Mouse (Mus musculus): ENCODE measurements around the gene Pard3. TPM values are rescaled to one million over a fixed set of nuclear protein-coding genes. Genes with fewer than 3 reads are reported as not detected.

Pard3 gene
- total and polyA plus RNA-seq, 3 experiments = 0.51 to 1.3 (median 0.94) TPM

DNA sequence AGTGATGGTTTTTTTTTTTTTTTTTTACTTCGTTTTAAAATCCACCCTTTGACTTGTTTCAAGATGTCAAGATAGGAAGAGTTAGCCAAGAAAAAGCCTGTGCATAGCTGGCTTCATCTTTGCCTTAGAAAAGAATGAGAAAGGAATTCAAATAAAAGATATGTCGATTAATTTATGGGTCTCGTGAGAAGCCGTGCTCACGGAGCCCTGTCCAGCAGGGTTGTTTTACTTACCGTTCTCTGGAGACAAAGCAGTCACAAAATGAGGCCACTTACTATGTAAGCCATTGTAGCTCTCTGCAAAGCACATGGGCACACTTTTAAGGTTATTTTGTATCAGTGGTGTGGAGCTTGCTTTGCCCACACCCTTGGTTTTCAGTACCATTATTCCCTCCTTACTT, 128.1 kb downstream of the Pard3 start:
- Histone ChIP-seq H3K36me3 (replicated peaks in 1 of 2; ENCODE audit: control insufficient read depth in 1 of 2, insufficient read depth in 1 of 2, low read length in 1 of 2) (no peaks in the 10 kb centered on the region), H3K4me3 (replicated peaks in 1 of 3; ENCODE audit: low read depth in 2 of 3, low read length in 2 of 3, poor library complexity in 1 of 3) (no peak overlapping the region), H3K9me3 (replicated peaks; ENCODE audit: low read length) (no peaks in the 10 kb centered on the region), H3K4me2 (ENCODE audit: insufficient read depth, low read depth, poor library complexity, severe bottlenecking) (no peak overlapping the region), H3K9ac (ENCODE audit: insufficient read depth, low read depth) (no peak overlapping the region), H3K27me3 (replicated peaks) (no peaks in the 10 kb centered on the region), H3K4me1 (ENCODE audit: control insufficient read depth in 1 of 2, insufficient read depth in 2 of 2) (peaks cover 6 to 24% of the 10 kb centered on the region in 2 experiments; a peak in 3 of 4 replicates), H3K27ac (ENCODE audit: insufficient read depth, low read depth) (no peak overlapping the region), H3K79me2 (replicated peaks; ENCODE audit: control insufficient read depth, extremely low read depth, insufficient read depth, poor library complexity, severe bottlenecking) (no peaks in the 10 kb centered on the region)
- dilution Hi-C loops (cut with MboI; ENCODE audit: extremely low pct_ligation_motif_present, extremely low pct_unique_long_range_greater_than_20kb, low sequenced_read_pairs) = no loop called here
- in situ Hi-C loops (cut with MboI; ENCODE audit: low pct_ligation_motif_present, low pct_unique_long_range_greater_than_20kb, low sequenced_read_pairs) = loop anchor here (25.0 kb wide), 2 partner anchors 220 to 1320 kb away; no protein-coding TSS in a partner anchor
- DNase-seq (ENCODE audit: extremely low read depth) = no peak
- TF ChIP-seq ZKSCAN1 (IDR thresholded peaks at IDR 0.05; ENCODE audit: borderline replicate concordance, low read depth, low read length) (no peak), BHLHE40 (IDR thresholded peaks at IDR 0.05; ENCODE audit: low read depth, low read length) (no peak), HCFC1 (IDR thresholded peaks at IDR 0.05; ENCODE audit: low read depth, low read length) (no peak), CHD1 (IDR thresholded peaks at IDR 0.05; ENCODE audit: low read depth, low read length) (no peak), ZC3H11A (IDR thresholded peaks at IDR 0.05; ENCODE audit: low read depth, low read length) (no peak), ZMIZ1 (IDR thresholded peaks at IDR 0.05; ENCODE audit: low read depth, low read length) (no peak), PAX5 (IDR thresholded peaks at IDR 0.05; ENCODE audit: low read length) (no peak), E2F4 (IDR thresholded peaks at IDR 0.05; ENCODE audit: insufficient replicate concordance, low read depth, low read length) (no peak), IRF4 (IDR thresholded peaks at IDR 0.05; ENCODE audit: low read depth, low read length) (no peak), NRF1 (IDR thresholded peaks at IDR 0.05; ENCODE audit: low read depth, low read length) (no peak), USF1 (IDR thresholded peaks at IDR 0.05; ENCODE audit: low read depth, low read length) (no peak), UBTF (IDR thresholded peaks at IDR 0.05; ENCODE audit: low read depth, low read length) (no peak), MYC (IDR thresholded peaks at IDR 0.05; ENCODE audit: low read depth, low read length) (no peak), NELFE (IDR thresholded peaks at IDR 0.05; ENCODE audit: low read depth, low read length) (no peak), MXI1 (IDR thresholded peaks at IDR 0.05; ENCODE audit: low read depth, low read length) (no peak)

DNA sequence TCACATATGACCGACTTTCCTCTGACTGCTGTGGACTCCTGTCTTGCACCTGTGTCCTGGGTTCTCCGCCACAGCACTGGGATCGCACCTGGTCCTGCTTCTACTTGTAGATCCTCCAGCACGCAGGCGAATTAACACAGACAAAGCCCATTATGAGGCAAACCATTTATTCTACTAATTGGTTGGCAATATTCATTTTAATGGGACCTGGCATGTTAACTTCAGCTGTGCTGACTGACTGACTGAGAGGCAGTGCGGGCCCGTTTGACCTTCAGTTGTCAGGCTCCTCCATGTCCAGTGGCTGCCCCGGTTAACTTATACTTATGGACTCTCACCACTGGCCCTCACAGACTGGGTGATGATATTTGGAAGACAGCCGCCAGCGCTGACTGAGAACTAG, 128.6 kb downstream of the Pard3 start:
- H3K79me2 ChIP-seq (replicated peaks; ENCODE audit: control insufficient read depth, extremely low read depth, insufficient read depth, poor library complexity, severe bottlenecking) = no peaks in the 10 kb centered on the region
- DNase-seq (ENCODE audit: extremely low read depth) = no peak
- H3K9ac ChIP-seq (ENCODE audit: insufficient read depth, low read depth) = no peak overlapping the region
- dilution Hi-C loops (cut with MboI; ENCODE audit: extremely low pct_ligation_motif_present, extremely low pct_unique_long_range_greater_than_20kb, low sequenced_read_pairs) (no loop called here), in situ Hi-C loops (cut with MboI; ENCODE audit: low pct_ligation_motif_present, low pct_unique_long_range_greater_than_20kb, low sequenced_read_pairs) (loop anchor here (25.0 kb wide), 2 partner anchors 220 to 1320 kb away; no protein-coding TSS in a partner anchor)
- no peak overlapping the region for H3K4me3 ChIP-seq (replicated peaks in 1 of 3; ENCODE audit: low read depth in 2 of 3, low read length in 2 of 3, poor library complexity in 1 of 3)
- no peaks in the 10 kb centered on the region for H3K36me3 ChIP-seq (replicated peaks in 1 of 2; ENCODE audit: control insufficient read depth in 1 of 2, insufficient read depth in 1 of 2, low read length in 1 of 2)
- peaks cover 4 to 21% of the 10 kb centered on the region in 2 experiments; a peak in 3 of 4 replicates for H3K4me1 ChIP-seq (ENCODE audit: control insufficient read depth in 1 of 2, insufficient read depth in 2 of 2)
- no peak overlapping the region for H3K27ac ChIP-seq (ENCODE audit: insufficient read depth, low read depth)
- TF ChIP-seq SIN3A (IDR thresholded peaks at IDR 0.05; ENCODE audit: low read length) (no peak), GABPA (IDR thresholded peaks at IDR 0.05; ENCODE audit: insufficient replicate concordance, low read depth, low read length) (no peak), JUN (IDR thresholded peaks at IDR 0.05; ENCODE audit: insufficient read depth, low read depth, low read length) (no peak), POLR2A (IDR thresholded peaks at IDR 0.05; ENCODE audit: low read depth, low read length) (no peak), NELFE (IDR thresholded peaks at IDR 0.05; ENCODE audit: low read depth, low read length) (no peak), MEF2A (IDR thresholded peaks at IDR 0.05; ENCODE audit: borderline replicate concordance, low read depth, low read length) (no peak), MAZ (IDR thresholded peaks at IDR 0.05; ENCODE audit: low read depth, low read length) (no peak), ZC3H11A (IDR thresholded peaks at IDR 0.05; ENCODE audit: low read depth, low read length) (no peak), IRF4 (IDR thresholded peaks at IDR 0.05; ENCODE audit: low read depth, low read length) (no peak), BHLHE40 (IDR thresholded peaks at IDR 0.05; ENCODE audit: low read depth, low read length) (no peak)
- no peak overlapping the region for H3K4me2 ChIP-seq (ENCODE audit: insufficient read depth, low read depth, poor library complexity, severe bottlenecking)
- H3K9me3 ChIP-seq (replicated peaks; ENCODE audit: low read length) = no peaks in the 10 kb centered on the region
- no peaks in the 10 kb centered on the region for H3K27me3 ChIP-seq (replicated peaks)
